Mouse (Mus musculus) adrenal gland, adult (tissue): ENCODE measurements around the gene Ppil2.

Experiments used
- DNase-seq, 2 experiments: peaks; one replicate each; pipeline ENCODE4 v3.0.0; 2022 to 2023; ENCODE audit warnings: low spot score in 1 of 2; ENCODE audit not compliant: inconsistent age in 2 of 2

Gene Ppil2

DNA sequence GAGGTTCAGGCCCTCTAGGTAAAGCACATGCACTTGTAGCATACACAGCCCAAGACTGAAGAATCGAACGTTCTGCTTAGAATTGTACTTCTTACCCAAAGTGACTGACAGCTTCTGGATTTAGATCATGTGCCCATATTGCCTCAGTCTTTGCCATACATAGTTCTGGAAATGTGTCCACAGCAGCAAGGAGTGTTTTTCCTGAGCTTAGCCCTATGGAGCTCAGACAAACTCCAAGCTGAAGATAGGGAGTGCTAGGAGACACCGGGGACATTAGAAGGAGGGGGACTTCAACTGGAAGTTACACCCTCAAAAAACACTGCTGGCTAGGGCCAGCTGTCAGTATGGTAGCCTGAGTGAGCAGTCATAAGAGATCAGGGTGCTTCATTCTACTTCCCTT, 70.3 kb downstream of the Ppil2 start:
- DNase-seq, result no peak
